Mouse (Mus musculus): ENCODE measurements around the gene Thada.
A peak's percentile ranks its signal among the peaks of the same experiment; 100 is the strongest.

The Thada gene

GRCm38 (mm10) chr17:84341686-84342085 is 124.3 kb downstream of the Thada start:
- peak; percentile 53 for DNase-seq

GRCm38 (mm10) chr17:84340574-84340973 is 125.4 kb downstream of the Thada start:
- peak; percentile 40 for DNase-seq

- DNase-seq = peak; percentile 64
Measured at GRCm38 (mm10) chr17:84335996-84336395, 130.0 kb downstream of the Thada start.

- DNase-seq = peak; percentile 74
Measured at GRCm38 (mm10) chr17:84335076-84335475, 130.9 kb downstream of the Thada start.

DNA sequence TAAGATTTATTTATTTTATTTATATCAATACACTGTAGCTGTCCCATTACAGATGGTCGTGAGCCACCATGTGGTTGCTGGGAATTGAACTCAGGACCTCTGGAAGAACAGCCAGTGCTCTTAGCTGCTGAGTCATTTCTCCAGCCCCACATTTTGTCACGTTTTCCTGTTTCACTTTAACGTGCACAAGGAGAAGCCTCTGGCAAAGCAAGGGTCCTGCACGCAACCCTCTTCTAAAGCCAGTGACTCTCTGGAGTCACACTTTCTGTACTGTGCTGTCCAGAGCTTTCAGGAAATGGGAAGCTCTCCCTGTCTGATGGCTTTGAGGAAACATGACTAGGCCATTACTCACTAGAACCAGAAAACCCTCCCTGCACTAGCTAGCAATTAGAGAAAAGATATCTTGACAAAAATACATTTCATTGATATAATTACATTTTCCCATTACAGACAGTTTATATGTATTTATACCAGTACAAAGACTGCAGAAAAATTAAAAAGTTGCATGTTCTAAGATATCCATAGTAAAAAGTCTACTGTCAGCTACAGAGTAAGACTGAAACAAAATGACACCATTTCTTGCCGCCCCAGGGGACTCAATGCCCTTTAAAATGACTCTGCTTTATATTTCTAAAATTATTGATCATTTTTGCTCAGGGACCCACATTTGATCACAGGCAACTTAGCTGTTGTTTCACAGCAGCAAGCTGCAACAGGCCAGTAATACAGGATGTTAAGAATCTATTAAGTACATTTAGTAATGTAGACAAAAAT is 131.6 kb downstream of the Thada start:
- DNase-seq = peak; percentile 94

DNA sequence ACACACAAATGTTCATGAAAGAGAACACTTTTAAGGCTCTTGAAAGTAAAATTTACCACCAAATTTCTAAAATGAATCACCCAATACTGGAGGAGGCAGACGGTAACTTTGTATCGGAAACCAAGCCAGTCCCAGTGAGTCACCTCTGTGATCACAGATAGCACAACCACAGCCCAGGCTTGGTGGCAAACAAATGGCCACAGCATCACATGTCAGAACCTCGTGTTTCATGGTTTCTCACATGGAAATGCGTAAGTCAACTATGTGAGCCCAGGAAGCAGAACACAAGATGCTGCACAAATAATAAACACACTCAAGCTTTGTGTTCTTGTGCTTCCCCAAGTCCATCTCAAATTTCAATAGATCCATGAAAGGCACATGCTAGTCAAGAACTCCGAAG is 133.1 kb downstream of the Thada start:
- DNase-seq = peak; percentile 88

- DNase-seq = peak; percentile 73
Measured at GRCm38 (mm10) chr17:84330986-84331385, 135.0 kb downstream of the Thada start.

DNA sequence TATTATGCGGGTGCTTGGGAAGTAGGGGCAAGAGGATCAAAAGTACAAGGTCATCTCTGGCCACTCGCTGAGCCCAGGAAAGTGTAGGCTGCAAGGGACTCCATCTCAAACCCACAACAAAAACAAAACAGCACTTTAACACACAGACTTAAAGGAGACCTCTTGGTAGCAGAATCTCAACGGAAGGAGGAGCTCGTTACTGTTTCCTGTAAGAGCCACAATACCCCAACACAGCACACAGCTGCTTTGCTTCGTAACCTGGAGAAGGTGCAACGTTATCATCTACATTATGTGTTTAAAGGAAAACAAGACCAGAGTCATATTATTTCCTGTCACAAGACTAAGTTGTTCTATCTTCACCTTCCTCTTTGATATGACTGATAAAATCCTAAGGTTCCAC is 135.5 kb downstream of the Thada start:
- peak; percentile 87 for DNase-seq

- DNase-seq = no peak
Measured at GRCm38 (mm10) chr17:84329906-84330470, 136.0 kb downstream of the Thada start.

- peak; percentile 72 for DNase-seq
Measured at GRCm38 (mm10) chr17:84328526-84328925, 137.5 kb downstream of the Thada start.

DNA sequence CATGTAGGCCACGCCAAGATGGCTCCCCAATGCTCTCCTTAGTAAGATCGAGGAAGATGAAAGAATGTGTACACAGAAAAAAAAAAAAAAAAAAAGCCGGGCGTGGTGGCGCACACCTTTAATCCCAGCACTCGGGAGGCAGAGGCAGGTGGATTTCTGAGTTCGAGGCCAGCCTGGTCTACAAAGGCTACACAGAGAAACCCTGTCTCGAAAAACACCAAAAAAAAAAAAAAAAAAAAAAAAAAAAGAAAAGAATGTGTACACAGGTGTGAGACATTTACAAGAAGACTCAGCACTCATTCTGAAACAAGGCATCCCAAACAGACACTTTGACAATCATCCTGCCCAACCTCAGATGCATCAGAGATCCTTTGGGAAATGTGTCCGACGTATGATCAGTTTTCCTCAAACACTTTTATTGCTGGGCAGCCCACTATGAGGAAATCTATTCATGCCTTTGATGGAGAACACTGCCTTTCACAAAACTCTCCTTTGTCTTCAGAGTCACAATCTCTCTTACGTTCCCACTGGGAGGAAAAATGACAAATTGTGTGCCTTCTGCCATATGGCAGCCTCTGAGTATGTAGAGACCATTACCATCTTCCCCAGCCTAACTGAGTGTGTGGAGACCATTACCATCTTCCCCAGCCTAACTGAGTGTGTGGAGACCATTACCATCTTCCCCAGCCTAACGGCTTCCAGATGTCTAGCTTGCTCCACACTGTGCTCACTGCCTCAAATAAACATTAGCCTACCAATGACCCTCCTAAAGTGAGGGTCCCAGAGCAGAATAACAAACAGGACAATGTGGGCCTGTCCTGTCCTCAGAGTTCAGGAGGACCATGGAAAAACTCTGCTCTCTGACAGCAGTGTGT is 138.7 kb downstream of the Thada start:
- peak; percentile 69 for DNase-seq

GRCm38 (mm10) chr17:84322176-84322575 is 143.8 kb downstream of the Thada start:
- DNase-seq = peak; percentile 79

- DNase-seq = peak; percentile 86
Measured at GRCm38 (mm10) chr17:84321351-84321750, 144.7 kb downstream of the Thada start.

DNA sequence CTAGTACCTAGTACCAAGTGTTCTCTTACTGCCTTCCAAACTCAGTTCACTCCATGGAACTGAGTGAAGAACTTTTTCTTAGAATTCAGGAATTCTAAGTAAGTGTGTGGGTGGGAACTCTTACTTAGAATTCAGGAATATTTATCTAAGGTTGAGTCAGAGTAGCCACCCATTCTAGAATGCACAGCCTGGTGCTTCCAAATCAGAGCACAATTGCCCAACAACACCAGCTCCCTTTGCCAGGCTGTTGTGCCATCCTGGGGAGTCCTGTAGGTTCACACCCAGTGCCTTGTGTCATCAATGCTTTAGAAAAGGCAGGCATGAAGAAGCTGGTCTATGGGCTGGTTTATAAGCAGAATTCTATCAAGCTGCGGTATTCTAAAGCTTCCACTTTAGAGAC is 145.4 kb downstream of the Thada start:
- peak; percentile 77 for DNase-seq

DNA sequence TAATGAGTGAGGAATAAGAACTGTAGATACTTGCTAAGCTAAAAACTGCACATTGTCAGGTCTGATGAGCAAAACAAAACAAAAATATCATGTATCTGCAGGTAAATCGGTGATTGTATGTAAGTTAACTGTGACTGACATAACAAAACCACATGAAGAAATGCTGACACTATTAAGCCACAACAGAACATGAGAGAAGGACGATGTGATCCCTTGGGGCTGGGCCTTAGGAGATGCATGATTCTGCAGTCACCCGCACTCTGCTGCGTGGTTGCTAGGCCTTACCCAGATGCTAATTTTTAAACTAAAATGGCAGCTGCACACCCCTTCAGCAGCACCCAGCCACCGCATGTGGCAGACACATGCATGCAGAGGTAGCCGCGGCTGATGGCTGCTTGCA is 151.7 kb downstream of the Thada start:
- peak; percentile 39 for DNase-seq

DNA sequence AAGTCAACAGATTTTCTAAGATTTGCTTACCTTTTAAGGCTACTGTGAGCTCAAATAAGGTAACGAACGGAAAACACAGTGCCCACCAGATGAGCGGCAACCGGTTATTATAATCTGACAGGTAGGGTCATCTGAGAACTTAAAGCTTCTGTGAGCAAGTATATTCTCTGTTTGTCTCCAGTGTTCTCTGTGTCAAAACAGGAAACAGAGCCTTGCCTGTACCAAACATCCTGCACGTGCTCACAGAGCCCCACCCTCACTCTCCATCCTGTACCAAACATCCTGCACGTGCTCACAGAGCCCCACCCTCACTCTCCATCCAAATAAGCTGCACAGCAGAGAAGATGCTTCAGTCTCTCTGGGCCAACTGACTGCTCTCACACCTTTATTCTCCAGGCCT is 152.5 kb downstream of the Thada start:
- DNase-seq = peak; percentile 67

GRCm38 (mm10) chr17:84306151-84306550 is 159.9 kb downstream of the Thada start:
- peak; percentile 80 for DNase-seq

DNA sequence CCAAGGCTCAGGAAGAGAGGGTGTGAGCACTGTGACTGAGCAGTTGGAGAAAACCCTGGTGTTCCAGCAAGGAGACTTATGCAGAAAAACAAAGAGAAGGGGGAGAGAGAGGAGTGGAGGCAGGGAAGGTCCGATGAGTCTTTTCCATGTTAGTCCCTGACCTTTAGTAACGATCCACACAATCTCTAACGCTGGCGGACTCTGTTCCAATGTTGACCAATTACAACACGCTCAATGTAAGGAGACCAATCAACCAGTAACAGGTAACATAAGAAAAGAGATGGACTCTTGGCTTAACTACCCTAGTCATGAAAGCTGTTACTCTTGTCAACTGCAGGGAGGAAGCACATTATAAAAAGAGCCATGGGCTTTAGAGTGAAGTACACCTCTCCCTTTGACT is 160.9 kb downstream of the Thada start:
- DNase-seq = no peak

- no peak for DNase-seq
Measured at GRCm38 (mm10) chr17:84304141-84304540, 161.9 kb downstream of the Thada start.

DNA sequence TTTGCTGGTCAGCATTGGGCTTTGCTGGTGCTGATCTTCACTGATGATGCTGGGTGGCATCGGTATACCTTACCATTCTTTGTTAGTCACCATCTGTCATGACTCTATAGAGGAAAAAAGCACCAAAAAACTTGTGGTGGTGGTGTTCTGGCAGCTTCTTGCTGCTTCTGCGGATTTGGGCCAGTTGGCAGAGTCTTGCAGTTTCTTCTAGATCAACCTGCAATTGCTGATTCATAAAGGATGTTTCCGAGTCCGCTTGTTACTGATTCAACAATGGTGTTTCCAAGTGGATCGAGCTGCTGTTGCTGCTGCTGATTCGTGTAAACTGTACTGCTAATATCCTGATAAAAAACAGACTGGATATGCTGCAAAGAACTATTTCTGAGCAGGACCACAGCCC is 168.0 kb downstream of the Thada start:
- peak; percentile 60 for DNase-seq

DNA sequence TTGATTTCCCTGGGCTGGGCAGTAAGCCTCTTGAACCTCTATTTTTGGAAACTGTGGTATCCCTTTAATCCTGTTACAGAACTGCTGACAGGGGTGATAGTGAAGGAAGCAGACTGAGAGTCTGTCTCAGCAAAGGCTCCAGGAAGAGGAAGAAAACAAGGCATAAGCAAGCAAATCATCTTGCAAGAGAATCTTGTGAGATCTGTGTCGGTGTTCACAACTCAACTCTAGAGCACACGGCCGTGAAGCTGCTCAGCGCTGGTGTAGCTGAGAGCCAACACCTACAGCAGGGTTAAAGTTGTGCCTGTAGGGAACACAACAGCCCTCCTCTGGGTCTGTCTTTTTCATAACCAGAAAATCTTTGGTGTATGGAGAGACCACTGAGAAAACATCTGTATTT is 172.8 kb downstream of the Thada start:
- peak; percentile 88 for DNase-seq

- peak; percentile 45 for DNase-seq
Measured at GRCm38 (mm10) chr17:84291228-84291627, 174.8 kb downstream of the Thada start.

GRCm38 (mm10) chr17:84287675-84288420 is 178.2 kb downstream of the Thada start:
- peak; percentile 17 for DNase-seq
